Mouse (Mus musculus) retina, postnatal 7 days (tissue): ENCODE measurements around the gene Hint1.
A peak's percentile ranks its signal among the peaks of the same experiment; 100 is the strongest.
"Not testable (repeated sequence)": the region's sequence is repeated elsewhere in the genome, so short reads cannot be mapped to it uniquely, and the experiment has no call there.

Experiments
- DNase-seq: peaks from one replicate; pipeline ENCODE4 v3.0.0-alpha.2; 2012; ENCODE audit warnings: low read depth, low spot score

The Hint1 gene

GRCm38 (mm10) chr11:54866119-54867048, at the start of gene Hint1:
Hint1 (plus strand) TSS chr11:54866383.
- DNase-seq: peak; percentile 84

GRCm38 (mm10) chr11:54817449-54817848, 48.7 kb upstream of the Hint1 start:
- no peak for DNase-seq

GRCm38 (mm10) chr11:54819489-54819888, 46.7 kb upstream of the Hint1 start:
- no peak for DNase-seq

- DNase-seq: no peak
Measured at GRCm38 (mm10) chr11:54823467-54823866, 42.7 kb upstream of the Hint1 start.

- no peak for DNase-seq
Measured at GRCm38 (mm10) chr11:54825774-54826173, 40.4 kb upstream of the Hint1 start.

- no peak for DNase-seq
Measured at GRCm38 (mm10) chr11:54826819-54827218, 39.4 kb upstream of the Hint1 start.

- DNase-seq: no peak
Measured at GRCm38 (mm10) chr11:54833833-54834232, 32.4 kb upstream of the Hint1 start.

GRCm38 (mm10) chr11:54834596-54834995, 31.6 kb upstream of the Hint1 start:
- DNase-seq: no peak

GRCm38 (mm10) chr11:54836106-54836505, 30.1 kb upstream of the Hint1 start:
- no peak for DNase-seq

- DNase-seq: no peak
Measured at GRCm38 (mm10) chr11:54839696-54840095, 26.5 kb upstream of the Hint1 start.

- no peak for DNase-seq
Measured at GRCm38 (mm10) chr11:54840891-54841290, 25.3 kb upstream of the Hint1 start.

GRCm38 (mm10) chr11:54844424-54844823, 21.8 kb upstream of the Hint1 start:
- DNase-seq: no peak

- no peak for DNase-seq
Measured at GRCm38 (mm10) chr11:54844959-54845358, 21.2 kb upstream of the Hint1 start.

GRCm38 (mm10) chr11:54845470-54846442, 20.4 kb upstream of the Hint1 start:
- DNase-seq: no peak

- no peak for DNase-seq
Measured at GRCm38 (mm10) chr11:54849961-54850758, 16.0 kb upstream of the Hint1 start.

GRCm38 (mm10) chr11:54851656-54852055, 14.5 kb upstream of the Hint1 start:
- DNase-seq: no peak

- DNase-seq: not testable (repeated sequence)
Measured at GRCm38 (mm10) chr11:54858880-54859279, 7.3 kb upstream of the Hint1 start.

GRCm38 (mm10) chr11:54859322-54860165, 6.6 kb upstream of the Hint1 start:
- DNase-seq: no peak

GRCm38 (mm10) chr11:54860256-54861038, 5.7 kb upstream of the Hint1 start, which contains the start of gene Lyrm7:
Lyrm7 (minus strand) TSS chr11:54860916.
- peak; percentile 94 for DNase-seq
